Mouse (Mus musculus) testis, adult 2 months (tissue): ENCODE data around the gene Kcnq1. TPM values are rescaled to one million over a fixed set of nuclear protein-coding genes. Genes with fewer than 3 reads are reported as not detected.
A peak's percentile ranks its signal among the peaks of the same experiment; 100 is the strongest.

Experiments used
- H3K27ac ChIP-seq: fragments of 200-500 bp; 2 replicates; pipeline ENCODE4 v1.5.1; 2012; ENCODE audit warnings: low read depth, low read length; ENCODE audit not compliant: control insufficient read depth, insufficient read depth
- H3K27me3 ChIP-seq: fragments of 200-500 bp; 2 replicates; pipeline ENCODE4 v1.6.1; 2012; ENCODE audit warnings: mild to moderate bottlenecking, low read length, moderate library complexity; ENCODE audit not compliant: control insufficient read depth, insufficient read depth
- H3K36me3 ChIP-seq: fragments of 200-500 bp; 2 replicates; pipeline ENCODE4 v1.6.1; 2012; ENCODE audit warnings: mild to moderate bottlenecking, low read length; ENCODE audit not compliant: control insufficient read depth, insufficient read depth
- H3K4me1 ChIP-seq: fragments of 200-500 bp; 2 replicates; pipeline ENCODE4 v1.6.1; 2012; ENCODE audit warnings: low read length; ENCODE audit not compliant: control insufficient read depth, insufficient read depth
- H3K4me3 ChIP-seq: fragments of 200-500 bp; 2 replicates; pipeline ENCODE4 v1.5.1; 2012; ENCODE audit warnings: low read depth, mild to moderate bottlenecking, low read length, moderate library complexity, mixed read lengths; ENCODE audit not compliant: control insufficient read depth
- CTCF ChIP-seq: fragments of 200-500 bp; IDR thresholded peaks from 2 replicates; pipeline ENCODE4 v1.5.1; 2012; ENCODE audit warnings: low read depth, mild to moderate bottlenecking, inconsistent platforms, low read length, moderate library complexity; ENCODE audit not compliant: control insufficient read depth, insufficient read depth, insufficient replicate concordance
- POLR2A ChIP-seq: fragments of 200-500 bp; IDR thresholded peaks from 2 replicates; pipeline ENCODE4 v1.6.1; 2012; ENCODE audit warnings: low read depth, mild to moderate bottlenecking, inconsistent platforms, low read length, moderate library complexity; ENCODE audit not compliant: control insufficient read depth
- polyA plus RNA-seq: library from polyadenylated mRNA; depleted of rRNA; stranded (reverse); fragments of >200 nt; gene quantifications from 2 replicates; pipeline ENCODE4 v1.2.3, GENCODE M21; 2012

Gene Kcnq1
- polyA plus RNA-seq, 1 experiment = 1.6 TPM

- Histone ChIP-seq H3K27ac (no peak overlapping the region), H3K27me3 (no peaks in the 10 kb centered on the region), H3K4me1 (no peaks in the 10 kb centered on the region), H3K36me3 (no peaks in the 10 kb centered on the region), H3K4me3 (no peak overlapping the region)
- no peak for TF ChIP-seq CTCF
- TF ChIP-seq POLR2A = no peak
Measured at GRCm38 (mm10) chr7:143285440-143285839, 179.3 kb downstream of the Kcnq1 start.

GRCm38 (mm10) chr7:143286532-143287290, 180.5 kb downstream of the Kcnq1 start:
- TF ChIP-seq CTCF (no peak), POLR2A (no peak)
- H3K27me3 ChIP-seq = no peaks in the 10 kb centered on the region

GRCm38 (mm10) chr7:143288135-143288534, 182.0 kb downstream of the Kcnq1 start:
- Histone ChIP-seq H3K27me3 (no peaks in the 10 kb centered on the region), H3K36me3 (no peaks in the 10 kb centered on the region), H3K27ac (no peak overlapping the region), H3K4me1 (no peaks in the 10 kb centered on the region; the same call in 1 of the 2 replicates), H3K4me3 (no peak overlapping the region)
- no peak for TF ChIP-seq CTCF

More at GRCm38 (mm10) chr7:143286532-143287290, 180.5 kb downstream of the Kcnq1 start:
- H3K27ac ChIP-seq = no peak overlapping the region
- no peaks in the 10 kb centered on the region for H3K36me3 ChIP-seq
- H3K4me3 ChIP-seq = no peak overlapping the region
- no peaks in the 10 kb centered on the region; the same call in 1 of the 2 replicates for H3K4me1 ChIP-seq

- no peaks in the 10 kb centered on the region for H3K36me3 ChIP-seq
- H3K27ac ChIP-seq = no peak overlapping the region
- H3K4me3 ChIP-seq = no peak overlapping the region
- no peaks in the 10 kb centered on the region; the same call in 1 of the 2 replicates for H3K4me1 ChIP-seq
- TF ChIP-seq POLR2A = no peak
- no peak for TF ChIP-seq CTCF
- H3K27me3 ChIP-seq = no peaks in the 10 kb centered on the region
Measured at GRCm38 (mm10) chr7:143289082-143289849, 183.1 kb downstream of the Kcnq1 start.

- peaks cover 5% of the 10 kb centered on the region for H3K4me1 ChIP-seq
- H3K27ac ChIP-seq = peak overlapping the region; percentile 94
- no peaks in the 10 kb centered on the region for H3K36me3 ChIP-seq
- peak overlapping the region; percentile 87 for H3K4me3 ChIP-seq
- TF ChIP-seq CTCF (no peak), POLR2A (no peak)
- H3K27me3 ChIP-seq = no peaks in the 10 kb centered on the region
Measured at GRCm38 (mm10) chr7:143294690-143295355, 188.7 kb downstream of the Kcnq1 start.

- Histone ChIP-seq H3K27ac (peak overlapping the region; percentile 94), H3K4me3 (peak overlapping the region; percentile 87), H3K36me3 (no peaks in the 10 kb centered on the region), H3K4me1 (peaks cover 5% of the 10 kb centered on the region), H3K27me3 (no peaks in the 10 kb centered on the region)
- TF ChIP-seq POLR2A = no peak; the same call in 1 of the 2 replicates
- no peak for TF ChIP-seq CTCF
Measured at GRCm38 (mm10) chr7:143295356-143296000, 189.3 kb downstream of the Kcnq1 start.

- no peaks in the 10 kb centered on the region for H3K27me3 ChIP-seq
- peak overlapping the region; percentile 87 for H3K4me3 ChIP-seq
- no peak for TF ChIP-seq POLR2A
- no peak for TF ChIP-seq CTCF
- H3K27ac ChIP-seq = peak overlapping the region; percentile 94
- H3K36me3 ChIP-seq = no peaks in the 10 kb centered on the region
- peaks cover 5% of the 10 kb centered on the region for H3K4me1 ChIP-seq
Measured at GRCm38 (mm10) chr7:143296001-143296379, 189.8 kb downstream of the Kcnq1 start.
